ENCODE assay signal across 8 mouse cellular contexts in genomic region chr7:99351104-99351801, GRCm38 (mm10). TPM values are rescaled to one million over a fixed set of nuclear protein-coding genes. Genes with fewer than 3 reads are reported as not detected.
A peak's percentile ranks its signal among the peaks of the same experiment; 100 is the strongest.
DNase-seq lines count a peak whose midpoint lies in the region; ATAC-seq lines count a peak whose summit lies in the region.

No protein-coding gene starts in this region.

- peak overlapping the region; percentile 97 for H3K9ac ChIP-seq in embryonic facial prominence, embryonic 13.5 days
- H3K9ac ChIP-seq in heart, embryonic 15.5 days = peak overlapping the region; percentile 93
- peak overlapping the region; percentile 97 for H3K9ac ChIP-seq in limb, embryonic 13.5 days
- peak overlapping the region; percentile 15 for H3K9ac ChIP-seq in midbrain, embryonic 15.5 days

- WGBS in embryonic facial prominence, embryonic 13.5 days = 3% methylated on average over 12 of the region's 12 CpGs
- WGBS in heart, embryonic 15.5 days = 6% methylated on average over 12 of the region's 12 CpGs
- WGBS in limb, embryonic 13.5 days = 2% methylated on average over 12 of the region's 12 CpGs
- WGBS in midbrain, embryonic 15.5 days = 9% methylated on average over 12 of the region's 12 CpGs

- peaks cover 67% of the 10 kb centered on the region for H3K4me1 ChIP-seq in embryonic facial prominence, embryonic 13.5 days
- H3K4me1 ChIP-seq in heart, embryonic 15.5 days (replicated peaks) = peaks cover 69% of the 10 kb centered on the region
- H3K4me1 ChIP-seq in limb, embryonic 13.5 days = peaks cover 59% of the 10 kb centered on the region
- peaks cover 50% of the 10 kb centered on the region for H3K4me1 ChIP-seq in midbrain, embryonic 15.5 days

- no peak for ATAC-seq in embryonic facial prominence, embryonic 13.5 days (ENCODE audit: insufficient number of reproducible peaks, insufficient read depth, low FRiP score, low TSS enrichment, low read depth)
- ATAC-seq in heart, embryonic 15.5 days (replicated peaks; ENCODE audit: insufficient number of reproducible peaks, insufficient read depth, low FRiP score, low read depth) = no peak
- no peak for ATAC-seq in limb, embryonic 13.5 days (ENCODE audit: low FRiP score, low read depth)
- no peak for ATAC-seq in midbrain, embryonic 15.5 days (replicated peaks)

- peak overlapping the region; percentile 99 for H3K27ac ChIP-seq in embryonic facial prominence, embryonic 13.5 days
- H3K27ac ChIP-seq in heart, embryonic 15.5 days = peak overlapping the region; percentile 100
- H3K27ac ChIP-seq in limb, embryonic 13.5 days = peak overlapping the region; percentile 99
- H3K27ac ChIP-seq in midbrain, embryonic 15.5 days = peak overlapping the region; percentile 72

- H3K4me3 ChIP-seq in embryonic facial prominence, embryonic 13.5 days = peak overlapping the region; percentile 81
- peak overlapping the region; percentile 81 for H3K4me3 ChIP-seq in heart, embryonic 15.5 days
- H3K4me3 ChIP-seq in limb, embryonic 13.5 days = peak overlapping the region; percentile 72
- H3K4me3 ChIP-seq in midbrain, embryonic 15.5 days = peak overlapping the region; percentile 32

- peak; percentile 41 for DNase-seq in ovary, postnatal 36 days (ENCODE audit: low spot score)
- no peak for DNase-seq in ovary, postnatal 14 days (ENCODE audit: low spot score)
- no peak for DNase-seq in thymus, postnatal 25 days
- DNase-seq in layer of hippocampus, adult 9-11 months = no peak

- peak overlapping the region; percentile 92 for H3K4me2 ChIP-seq in embryonic facial prominence, embryonic 13.5 days
- H3K4me2 ChIP-seq in heart, embryonic 15.5 days = peak overlapping the region; percentile 88
- peak overlapping the region; percentile 96 for H3K4me2 ChIP-seq in limb, embryonic 13.5 days (replicated peaks)
- H3K4me2 ChIP-seq in midbrain, embryonic 15.5 days = peak overlapping the region; percentile 49

- peaks cover 42% of the 10 kb centered on the region for H3K36me3 ChIP-seq in embryonic facial prominence, embryonic 13.5 days
- H3K36me3 ChIP-seq in heart, embryonic 15.5 days = peaks cover 33% of the 10 kb centered on the region
- H3K36me3 ChIP-seq in limb, embryonic 13.5 days = peaks cover 43% of the 10 kb centered on the region
- H3K36me3 ChIP-seq in midbrain, embryonic 15.5 days (replicated peaks) = no peaks in the 10 kb centered on the region

- H3K9me3 ChIP-seq in embryonic facial prominence, embryonic 13.5 days = no peaks in the 10 kb centered on the region
- no peaks in the 10 kb centered on the region for H3K9me3 ChIP-seq in heart, embryonic 15.5 days (replicated peaks)
- no peaks in the 10 kb centered on the region for H3K9me3 ChIP-seq in limb, embryonic 13.5 days
- no peaks in the 10 kb centered on the region for H3K9me3 ChIP-seq in midbrain, embryonic 15.5 days

- no peaks in the 10 kb centered on the region for H3K27me3 ChIP-seq in embryonic facial prominence, embryonic 13.5 days
- no peaks in the 10 kb centered on the region for H3K27me3 ChIP-seq in heart, embryonic 15.5 days
- H3K27me3 ChIP-seq in limb, embryonic 13.5 days = no peaks in the 10 kb centered on the region
- H3K27me3 ChIP-seq in midbrain, embryonic 15.5 days (replicated peaks) = no peaks in the 10 kb centered on the region

RNA-seq across cellular contexts. Expression of gene Serpinh1, which starts 1.8 kb away (rescaled TPM):
- polyA plus RNA-seq in embryonic facial prominence, embryonic 13.5 days (2015; fragmentation: Nextera tagmentation; extraction: Ambion mirVana) = 1,619 and 1,744 TPM in 2 replicates
- 1,031 and 1,221 TPM in 2 replicates for polyA plus RNA-seq in heart, embryonic 15.5 days (2015; fragmentation: Nextera tagmentation; extraction: Ambion mirVana)
- 1,782 and 1,939 TPM in 2 replicates for polyA plus RNA-seq in limb, embryonic 13.5 days (2015; fragmentation: Nextera tagmentation; extraction: Ambion mirVana)
- polyA plus RNA-seq in midbrain, embryonic 15.5 days (2015; fragmentation: Nextera tagmentation; extraction: Ambion mirVana) = 235 and 259 TPM in 2 replicates

RNA-seq across cellular contexts. Expression of gene Gdpd5, which starts 30.0 kb away (rescaled TPM):
- polyA plus RNA-seq in embryonic facial prominence, embryonic 13.5 days (2015; fragmentation: Nextera tagmentation; extraction: Ambion mirVana) = 10.8 and 11.3 TPM in 2 replicates
- polyA plus RNA-seq in heart, embryonic 15.5 days (2015; fragmentation: Nextera tagmentation; extraction: Ambion mirVana) = 20.8 and 26.1 TPM in 2 replicates
- polyA plus RNA-seq in limb, embryonic 13.5 days (2015; fragmentation: Nextera tagmentation; extraction: Ambion mirVana) = 14.0 and 14.5 TPM in 2 replicates
- 51.8 and 53.3 TPM in 2 replicates for polyA plus RNA-seq in midbrain, embryonic 15.5 days (2015; fragmentation: Nextera tagmentation; extraction: Ambion mirVana)

Comparison
In these comparisons a context has a peak if more than half of its experiments do, and no peak if none do; other contexts are left out.
1. H3K9ac ChIP-seq: peak in every context shown above with its lines; median percentile 97 in embryonic facial prominence, embryonic 13.5 days; 97 in limb, embryonic 13.5 days; 93 in heart, embryonic 15.5 days; 15 in midbrain, embryonic 15.5 days.